ENCODE assay signal across 32 mouse cellular contexts in the genomic region with DNA sequence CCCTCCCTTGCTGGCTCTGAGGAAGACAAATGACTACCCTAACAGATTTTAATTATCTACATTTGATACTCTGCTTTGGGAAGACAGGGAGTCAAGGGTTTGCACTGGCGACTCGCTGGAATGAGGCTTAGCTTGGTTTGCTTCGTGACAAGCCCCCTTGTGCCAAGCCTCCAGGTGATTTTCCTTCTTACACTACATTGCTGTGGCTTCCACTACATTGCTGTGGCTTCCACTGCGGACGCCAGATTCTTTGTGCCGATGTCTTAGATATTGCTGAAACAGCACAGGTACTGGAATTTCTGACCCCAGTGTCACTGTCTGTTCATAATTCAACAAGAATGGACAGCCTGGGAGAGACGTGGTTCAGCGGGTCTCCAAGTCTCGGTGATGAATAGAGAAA.
"Had no signal": no experiment of that assay in that cellular context is flagged by ENCODE, and none has a peak within 500 bp of the region (broad histone marks: within the 10 kb centered on the region; RNA-seq: fewer than 3 reads in every experiment).

No protein-coding gene starts in this region.

- H3K27me3 ChIP-seq: liver, embryonic 12.5 days; liver, embryonic 13.5 days; liver, embryonic 15.5 days; neural tube, embryonic 13.5 days had no signal

- H3K4me2 ChIP-seq: limb, embryonic 12.5 days; limb, embryonic 13.5 days; limb, embryonic 15.5 days; liver, embryonic 11.5 days; liver, embryonic 12.5 days; liver, embryonic 13.5 days; liver, embryonic 15.5 days; lung, embryonic 14.5 days; lung, embryonic 15.5 days; midbrain, embryonic 11.5 days; midbrain, embryonic 12.5 days; midbrain, embryonic 13.5 days; midbrain, embryonic 15.5 days; neural tube, embryonic 12.5 days; neural tube, embryonic 13.5 days had no signal

- H3K27ac ChIP-seq: limb, embryonic 10.5 days; limb, embryonic 12.5 days; limb, embryonic 13.5 days; limb, embryonic 15.5 days; liver, embryonic 12.5 days; liver, embryonic 13.5 days; liver, embryonic 14.5 days; liver, embryonic 15.5 days; lung, embryonic 15.5 days; macrophage; midbrain, embryonic 10.5 days; midbrain, embryonic 12.5 days; midbrain, embryonic 13.5 days; midbrain, embryonic 15.5 days; neural tube, embryonic 12.5 days; neural tube, embryonic 13.5 days had no signal

- H3K9me3 ChIP-seq: limb, embryonic 10.5 days; limb, embryonic 12.5 days; limb, embryonic 13.5 days; limb, embryonic 15.5 days; liver, embryonic 12.5 days; liver, embryonic 13.5 days; liver, embryonic 15.5 days; lung, embryonic 15.5 days; midbrain, embryonic 10.5 days; midbrain, embryonic 12.5 days; midbrain, embryonic 13.5 days; midbrain, embryonic 15.5 days; neural tube, embryonic 12.5 days; neural tube, embryonic 13.5 days had no signal

- H3K36me3 ChIP-seq: limb, embryonic 10.5 days; limb, embryonic 12.5 days; limb, embryonic 13.5 days; limb, embryonic 15.5 days; liver, embryonic 12.5 days; liver, embryonic 13.5 days; liver, embryonic 15.5 days; lung, embryonic 15.5 days; midbrain, embryonic 10.5 days; midbrain, embryonic 12.5 days; midbrain, embryonic 13.5 days; midbrain, embryonic 15.5 days; neural tube, embryonic 12.5 days; neural tube, embryonic 13.5 days had no signal

- H3K9ac ChIP-seq: limb, embryonic 12.5 days; limb, embryonic 13.5 days; limb, embryonic 15.5 days; liver, embryonic 12.5 days; liver, embryonic 13.5 days; liver, embryonic 14.5 days; liver, embryonic 15.5 days; liver, postnatal 0 days; lung, embryonic 14.5 days; lung, embryonic 15.5 days; midbrain, embryonic 12.5 days; midbrain, embryonic 13.5 days; midbrain, embryonic 15.5 days; neural tube, embryonic 12.5 days; neural tube, embryonic 13.5 days had no signal

- H3K4me3 ChIP-seq: limb, embryonic 10.5 days; limb, embryonic 12.5 days; limb, embryonic 13.5 days; limb, embryonic 15.5 days; liver, embryonic 12.5 days; liver, embryonic 13.5 days; liver, embryonic 15.5 days; lung, embryonic 15.5 days; megakaryocyte, embryonic 14.5 days; midbrain, embryonic 10.5 days; midbrain, embryonic 12.5 days; midbrain, embryonic 13.5 days; midbrain, embryonic 15.5 days; myocyte; neural tube, embryonic 12.5 days; neural tube, embryonic 13.5 days had no signal

- ATAC-seq: liver, embryonic 12.5 days; liver, postnatal 0 days; lung, postnatal 0 days; midbrain, embryonic 13.5 days; midbrain, embryonic 15.5 days; midbrain, embryonic 16.5 days had no signal

- DNase-seq: left cerebral cortex, postnatal 4 days; liver; liver, embryonic 13.5 days; liver, postnatal 0 days; lung, adult 18-20 months; lung, adult 2 months; lung, embryonic 14.5 days; lung, postnatal 10 days; lung, postnatal 14 days; lung, postnatal 36 days; midbrain, embryonic 14.5 days had no signal

- H3K4me1 ChIP-seq: limb, embryonic 15.5 days; liver, embryonic 12.5 days; liver, embryonic 13.5 days; liver, embryonic 15.5 days; lung, embryonic 15.5 days; midbrain, embryonic 13.5 days; midbrain, embryonic 15.5 days; neural tube, embryonic 12.5 days had no signal
